Mouse (Mus musculus) brain, embryonic 14.5 days (tissue): ENCODE data around the gene Oscp1. TPM values are rescaled to one million over a fixed set of nuclear protein-coding genes. Genes with fewer than 3 reads are reported as not detected.

Source experiments
- DNase-seq: peaks from one replicate; pipeline ENCODE4 v3.0.0-alpha.2; 2011; ENCODE audit warnings: low read depth
- CTCF ChIP-seq: fragments of 200-500 bp; IDR thresholded peaks from 2 replicates; pipeline ENCODE4 v1.5.1; 2012; ENCODE audit warnings: inconsistent platforms, mild to moderate bottlenecking, moderate library complexity, borderline replicate concordance; ENCODE audit not compliant: insufficient read depth, insufficient read length; ENCODE audit errors: extremely low read depth
- POLR2A ChIP-seq: fragments of 200-500 bp; IDR thresholded peaks from 2 replicates; pipeline ENCODE4 v1.6.1; 2012; ENCODE audit warnings: mild to moderate bottlenecking, inconsistent platforms, borderline replicate concordance; ENCODE audit not compliant: poor library complexity, insufficient read depth, insufficient read length, severe bottlenecking; ENCODE audit errors: extremely low read depth
- polyA plus RNA-seq: library from polyadenylated mRNA; depleted of rRNA; stranded (reverse); fragments of >200 nt; gene quantifications from 2 replicates; pipeline ENCODE4 v1.2.3, GENCODE M21; 2012; rRNA removed

Oscp1 gene
- polyA plus RNA-seq, 1 experiment = 14.7 TPM

DNA sequence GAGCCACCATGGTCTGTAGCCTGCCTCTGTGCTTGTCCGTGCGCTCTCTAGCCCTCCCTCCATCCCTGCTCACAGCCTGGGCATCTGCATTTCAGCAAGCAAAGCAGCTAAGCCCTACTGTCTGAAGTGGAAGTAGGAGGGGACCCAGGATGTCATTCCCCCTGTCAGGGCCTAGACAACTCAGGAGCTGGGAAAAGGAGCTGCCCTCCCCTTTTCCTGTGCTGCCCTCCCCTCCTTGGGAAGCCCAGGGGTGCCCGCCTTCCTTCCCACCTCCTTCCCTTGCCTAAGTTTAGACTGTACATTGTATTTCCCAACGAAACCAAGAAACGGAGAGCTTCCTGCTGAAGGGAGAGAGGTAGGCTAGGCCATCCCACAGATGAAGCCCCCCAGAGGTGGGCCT lies 82.7 kb downstream of the Oscp1 start:
- no peak for TF ChIP-seq CTCF
- no peak for TF ChIP-seq POLR2A
- DNase-seq = no peak

Other genes with a start within 250 kb of the Oscp1 start
- gene Csf3r, start 34.0 kb upstream of the Oscp1 start, polyA plus RNA-seq = 1.1 and 1.3 TPM in 2 replicates
- 66.2 and 70.9 TPM in 2 replicates for gene Mrps15, start 11.6 kb upstream of the Oscp1 start, polyA plus RNA-seq
- gene Lsm10, start 38.1 kb downstream of the Oscp1 start, polyA plus RNA-seq = 53.6 and 72.8 TPM in 2 replicates
- 19.6 and 28.1 TPM in 2 replicates for gene Stk40, start 45.4 kb downstream of the Oscp1 start, polyA plus RNA-seq
- 20.7 and 23.1 TPM in 2 replicates for gene Eva1b, start 89.2 kb downstream of the Oscp1 start, polyA plus RNA-seq
- gene Sh3d21, start 104.9 kb downstream of the Oscp1 start, polyA plus RNA-seq = 0.66 and 0.81 TPM in 2 replicates
- gene Thrap3, start 144.2 kb downstream of the Oscp1 start, polyA plus RNA-seq = 108 and 133 TPM in 2 replicates
- gene Map7d1, start 197.8 kb downstream of the Oscp1 start, polyA plus RNA-seq = 182 and 209 TPM in 2 replicates
- gene Trappc3, start 203.8 kb downstream of the Oscp1 start, polyA plus RNA-seq = 123 and 136 TPM in 2 replicates
- gene Col8a2, start 228.2 kb downstream of the Oscp1 start, polyA plus RNA-seq = 1.5 and 6.4 TPM in 2 replicates